Mouse (Mus musculus) gastrocnemius, postnatal 25 days (tissue): ENCODE results near the gene Slc12a4. TPM values are rescaled to one million over a fixed set of nuclear protein-coding genes. Genes with fewer than 3 reads are reported as not detected.

ENCODE experiments used
- DNase-seq: peaks from one replicate; pipeline ENCODE4 v3.0.0; 2022
- microRNA-seq, 2 experiments: library from miRNA; unstranded; fragments of <30 nt; microRNA quantifications; one replicate each; pipeline ENCODE4 v1.2.0; 2021; ENCODE audit warnings: borderline replicate concordance in 2 of 2
- total RNA-seq, 2 experiments: library from RNA; stranded (reverse); gene quantifications; 1 replicate in 1 of 2; 2 replicates in 1 of 2; pipeline ENCODE4 v1.2.3; 2021

Slc12a4 gene
- total RNA-seq, 2 experiments from 2014 or later = 11.5 to 14.4 TPM

DNA sequence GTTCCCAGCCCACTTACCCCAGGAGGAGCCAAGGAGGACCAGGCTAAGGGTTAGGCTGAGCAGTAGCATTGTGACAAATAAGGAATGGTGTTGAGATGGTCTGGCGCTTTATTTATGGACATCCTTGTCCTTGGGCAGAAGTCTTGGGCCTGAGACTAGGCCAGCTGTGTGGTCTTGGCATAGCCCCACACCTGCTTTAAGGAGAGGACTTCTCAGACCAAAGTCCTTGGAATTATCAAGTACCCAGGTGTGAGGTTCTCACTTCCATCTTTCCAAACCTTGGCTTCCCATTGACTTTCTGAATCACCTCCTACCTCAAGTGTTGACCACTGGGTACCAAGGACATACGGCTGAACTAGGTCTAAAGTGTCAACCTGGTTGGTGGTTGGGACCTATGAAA, 32.1 kb downstream of the Slc12a4 start, which contains the start of gene Ctrl:
TSS of gene Ctrl (minus strand) at position 101 of the 400 bp plus-strand sequence.
- no peak for DNase-seq

DNA sequence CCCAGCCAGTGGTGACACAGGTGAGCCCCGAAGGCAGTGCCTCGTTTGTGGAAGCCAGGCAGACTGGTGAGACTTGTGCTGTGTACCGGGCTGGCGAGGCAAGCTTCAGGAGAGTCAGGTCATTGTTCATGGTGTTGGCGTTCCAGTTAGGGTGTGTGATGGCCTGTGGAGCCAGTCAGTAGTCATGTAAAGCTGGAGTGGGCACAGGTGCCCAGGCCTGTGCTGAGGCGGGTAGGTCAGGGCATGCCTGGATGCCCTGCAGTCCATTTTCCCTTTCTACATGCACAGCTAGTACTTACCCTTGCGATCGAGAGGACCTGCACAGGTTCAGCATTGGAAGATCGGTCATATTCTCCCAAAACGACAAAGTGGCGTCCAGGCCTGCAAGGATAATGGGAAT, 33.4 kb downstream of the Slc12a4 start:
- DNase-seq = no peak

DNA sequence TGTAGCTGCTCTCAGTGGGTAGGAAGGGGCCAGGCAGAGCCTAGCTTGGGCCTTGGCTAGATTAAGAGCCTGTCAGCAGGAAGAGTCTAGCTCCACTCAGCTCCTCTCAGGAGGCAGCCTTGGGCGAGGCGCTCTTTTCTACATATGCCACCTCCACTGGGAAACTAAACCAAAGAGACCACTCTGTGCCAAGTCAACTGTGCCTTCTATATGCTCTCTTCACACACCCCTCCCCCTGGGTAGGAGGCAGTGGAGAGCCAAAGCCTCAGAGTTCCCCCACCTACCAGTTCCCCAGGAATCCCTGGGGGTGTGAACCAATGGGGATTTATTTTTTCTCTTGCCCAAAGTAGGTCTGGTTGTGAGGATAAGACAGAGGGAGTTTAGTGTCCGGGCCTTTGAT, 34.6 kb downstream of the Slc12a4 start:
- DNase-seq = no peak

DNA sequence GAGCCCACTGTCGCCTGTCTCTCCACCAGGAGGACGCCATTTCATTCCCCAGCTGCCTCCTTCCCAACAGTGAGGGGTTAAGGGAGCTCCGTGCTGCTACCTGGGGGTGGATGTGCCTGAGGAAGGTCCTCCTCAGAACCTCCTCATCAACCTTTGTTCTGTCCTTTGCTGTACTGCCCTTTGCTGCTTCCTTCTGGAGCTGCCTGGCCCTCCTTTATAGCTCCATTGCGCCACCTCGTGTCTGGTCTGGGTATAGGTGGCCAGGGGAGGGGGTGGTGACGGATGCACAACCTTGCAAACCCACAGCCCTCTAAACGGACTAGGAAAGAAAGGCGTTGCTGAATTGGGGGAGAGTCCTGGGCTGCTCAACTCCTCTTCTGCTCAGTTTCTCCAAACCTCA, 35.3 kb downstream of the Slc12a4 start:
- DNase-seq = peak; percentile 61

DNA sequence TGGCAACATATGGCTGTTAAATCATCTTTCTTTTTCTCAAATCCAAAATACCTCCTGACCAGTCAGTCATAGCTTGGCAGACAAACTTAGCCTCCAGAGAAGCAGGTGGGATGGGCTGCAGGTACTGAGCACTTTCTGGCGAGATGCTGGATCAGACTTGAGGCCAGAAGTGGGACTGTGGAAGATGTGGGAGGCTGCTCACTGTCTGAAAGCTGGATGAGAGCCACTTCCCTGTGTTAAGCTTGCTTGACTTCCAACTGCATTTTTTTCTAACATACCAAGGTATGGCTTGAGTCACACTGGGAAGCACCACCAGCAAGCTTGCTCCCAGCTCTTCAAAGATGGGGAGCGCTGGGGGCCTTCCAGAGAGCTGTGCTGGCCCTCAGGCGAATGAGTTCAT, 40.8 kb downstream of the Slc12a4 start:
- no peak for DNase-seq

DNA sequence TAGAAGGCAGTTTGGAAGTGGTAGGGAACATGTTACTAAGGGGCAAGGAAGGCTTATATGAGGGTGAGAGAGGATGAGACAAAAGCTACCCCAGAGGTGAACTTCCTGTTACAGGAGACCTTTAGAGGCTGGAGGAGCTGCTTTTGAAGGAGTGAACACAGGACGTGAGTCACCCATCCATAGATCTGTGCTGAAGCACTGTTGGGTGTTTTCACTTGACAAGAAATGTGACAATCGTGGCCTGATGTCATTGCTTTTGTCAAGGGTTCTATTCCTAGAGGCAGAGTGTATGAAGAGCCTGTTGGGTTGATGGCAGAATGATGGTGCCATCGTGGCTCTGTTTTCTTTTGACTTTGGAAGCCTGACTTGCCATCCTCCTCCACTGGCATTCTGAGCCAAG, 46.5 kb downstream of the Slc12a4 start:
- DNase-seq = no peak

DNA sequence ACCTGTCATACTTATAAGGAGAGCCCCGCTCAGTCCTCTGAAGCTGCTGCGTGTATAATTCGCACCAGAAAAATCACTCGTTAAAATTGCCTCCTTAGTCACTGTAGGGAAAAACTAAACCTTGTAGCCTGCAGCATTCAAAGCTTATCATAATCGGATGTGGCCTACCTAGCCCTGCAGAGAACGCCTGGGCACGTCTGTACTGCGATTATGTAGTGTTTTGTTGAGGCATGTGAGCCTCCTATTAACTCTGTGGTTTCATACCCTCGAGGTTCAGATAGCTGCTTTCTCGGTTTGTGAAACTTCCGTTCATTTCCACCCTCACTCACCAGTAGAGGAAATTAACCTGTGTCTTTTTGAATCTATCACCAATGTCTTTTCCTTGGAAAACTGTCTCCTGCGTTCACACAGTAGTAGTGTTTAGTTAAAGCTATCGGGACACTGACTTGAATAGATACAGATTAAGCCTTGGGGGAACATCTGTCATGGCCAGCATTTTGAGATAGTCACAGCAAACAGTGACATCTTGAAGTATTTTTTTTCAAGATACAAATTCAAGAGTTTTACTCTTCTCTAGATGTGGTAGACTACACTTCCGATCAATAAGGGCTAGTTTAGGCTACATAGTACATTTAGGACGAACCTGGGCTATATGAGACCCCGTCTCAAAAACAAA, 64.8 kb downstream of the Slc12a4 start:
- no peak for DNase-seq

DNA sequence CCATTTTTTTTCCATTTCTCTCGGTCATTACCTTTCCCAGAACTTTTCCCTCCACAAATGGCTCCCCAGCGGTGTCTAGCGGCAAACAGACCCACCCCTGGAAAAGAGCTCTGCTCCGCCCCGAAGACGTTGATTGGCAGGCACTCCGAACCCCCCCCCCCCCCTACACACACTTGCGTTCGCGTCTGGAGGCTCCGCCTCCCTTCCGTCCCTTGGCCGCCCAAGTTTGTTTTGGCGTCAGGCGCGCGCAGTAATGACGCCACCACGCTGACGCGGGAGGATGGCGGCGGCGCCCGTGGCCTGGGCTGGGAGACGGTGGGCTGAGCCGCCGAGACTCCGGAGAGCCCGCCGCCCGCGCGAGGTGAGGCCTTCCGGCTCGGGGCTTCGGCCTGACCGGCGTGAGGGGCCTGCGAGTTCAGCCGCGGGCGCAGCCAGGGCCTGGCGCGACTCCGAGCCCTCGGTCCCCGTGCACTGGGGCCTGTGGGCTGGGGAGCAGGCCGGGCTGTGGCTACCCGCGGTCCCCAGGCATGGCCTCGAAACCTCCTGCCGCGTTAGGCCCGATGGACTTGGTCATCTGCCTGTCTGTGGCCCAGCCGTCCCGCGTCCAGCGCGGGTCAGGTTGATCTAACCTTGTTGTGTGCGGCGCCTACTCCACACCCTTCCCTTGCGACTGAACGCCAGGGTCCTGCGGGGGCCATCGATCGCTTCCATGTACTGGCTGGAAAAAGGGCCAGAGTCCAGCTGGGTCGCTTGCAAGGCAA, 65.5 kb downstream of the Slc12a4 start, which contains the start of gene Pskh1:
TSS of gene Pskh1 (plus strand) at position 262 of the 761 bp plus-strand sequence.
- DNase-seq = peak; percentile 90

DNA sequence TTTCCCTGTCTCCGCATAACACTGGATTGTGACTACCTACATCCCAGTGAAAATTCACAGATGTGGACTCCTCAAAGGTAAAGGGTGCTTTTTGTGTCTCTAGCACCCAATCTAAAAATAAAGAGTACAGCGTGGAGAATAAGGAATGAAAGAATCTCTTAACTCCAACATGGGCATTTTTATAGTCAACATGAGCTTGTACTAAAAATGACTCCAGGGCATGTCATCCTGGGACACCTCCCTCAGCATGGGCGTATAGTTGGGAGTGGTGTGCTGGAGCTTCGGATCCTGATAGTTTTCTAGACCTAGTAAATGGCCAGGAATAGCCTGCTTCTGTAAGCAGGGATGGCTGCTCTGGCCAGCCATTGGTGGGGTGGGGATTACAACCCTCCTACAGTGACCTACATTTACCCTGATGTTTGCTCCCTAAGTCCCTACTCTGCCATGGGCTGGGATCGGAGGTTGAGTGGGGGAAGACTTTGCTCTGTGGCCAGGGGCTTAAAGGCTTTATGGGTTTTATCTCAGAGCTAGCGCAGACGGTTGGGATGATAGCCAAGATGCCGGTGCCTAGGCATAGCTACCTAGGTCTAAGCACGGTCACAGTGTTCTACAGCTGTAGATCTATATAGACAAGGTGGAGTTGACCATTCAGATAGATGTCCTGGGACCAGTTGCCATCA, 68.0 kb downstream of the Slc12a4 start:
- no peak for DNase-seq

Small RNA genes within 50 kb of the gene (microRNA-seq; reads per million reads assigned to microRNA genes)
- 0 reads per million in 2 experiments for gene Mir7074

Other genes with a start within 250 kb of the Slc12a4 start
- 1 to 10 TPM; 5.1 to 6.2 TPM for gene Gfod2, start 207.4 kb downstream of the Slc12a4 start, total RNA-seq
- 10 to 100 TPM; 14.6 to 20.5 TPM for gene Ranbp10, start 138.7 kb downstream of the Slc12a4 start, total RNA-seq
- gene Tsnaxip1, start 138.4 kb downstream of the Slc12a4 start, total RNA-seq = not detected
- gene Cenpt, start 112.8 kb downstream of the Slc12a4 start, total RNA-seq = 1 to 10 TPM; 1.2 to 1.7 TPM
- 10 to 100 TPM; 19.3 to 19.5 TPM for gene Thap11, start 111.0 kb downstream of the Slc12a4 start, total RNA-seq
- gene Nutf2, start 105.5 kb downstream of the Slc12a4 start, total RNA-seq = 10 to 100 TPM; 47.7 to 79.5 TPM
- 10 to 100 TPM; 17.5 to 18.4 TPM for gene Edc4, start 85.2 kb downstream of the Slc12a4 start, total RNA-seq
- not detected for gene Nrn1l, start 72.5 kb downstream of the Slc12a4 start, total RNA-seq
- 10 to 100 TPM in 1 of 2 experiments, 1 to 10 TPM in 1; 10.0 to 10.7 TPM for gene Pskh1, start 65.7 kb downstream of the Slc12a4 start, total RNA-seq
- gene Ctrl, start 32.2 kb downstream of the Slc12a4 start, total RNA-seq = not detected
- gene Psmb10, start 27.7 kb downstream of the Slc12a4 start, total RNA-seq = 10 to 100 TPM; 19.1 to 22.1 TPM
- gene Lcat, start 22.7 kb downstream of the Slc12a4 start, total RNA-seq = under 1 TPM; 0.46 to 0.80 TPM
- gene Dpep3, start 13.3 kb upstream of the Slc12a4 start, total RNA-seq = not detected
- gene Dus2, start 25.2 kb upstream of the Slc12a4 start, total RNA-seq = 10 to 100 TPM in 1 of 2 experiments, 1 to 10 TPM in 1; 8.7 to 10.6 TPM
- gene Dpep2nb, start 39.9 kb upstream of the Slc12a4 start, total RNA-seq = not detected
- gene Ddx28, start 45.8 kb upstream of the Slc12a4 start, total RNA-seq = 1 to 10 TPM; 8.3 to 9.0 TPM
- gene Nfatc3, start 92.7 kb upstream of the Slc12a4 start, total RNA-seq = 10 to 100 TPM; 20.1 to 22.4 TPM
- gene Esrp2, start 170.9 kb upstream of the Slc12a4 start, total RNA-seq = under 1 TPM in 1 of 2 experiments, not detected in 1; 0.46 TPM
- gene Pla2g15, start 184.3 kb upstream of the Slc12a4 start, total RNA-seq = 1 to 10 TPM; 2.9 to 3.8 TPM
- gene Slc7a6, start 202.8 kb upstream of the Slc12a4 start, total RNA-seq = 1 to 10 TPM; 7.9 to 8.6 TPM
- 1 to 10 TPM; 8.6 to 9.3 TPM for gene Slc7a6os, start 244.8 kb upstream of the Slc12a4 start, total RNA-seq
- gene Prmt7, start 244.8 kb upstream of the Slc12a4 start, total RNA-seq = 10 to 100 TPM; 22.9 to 23.3 TPM